9 mouse cellular contexts compared by ENCODE assay signal in the genomic region with DNA sequence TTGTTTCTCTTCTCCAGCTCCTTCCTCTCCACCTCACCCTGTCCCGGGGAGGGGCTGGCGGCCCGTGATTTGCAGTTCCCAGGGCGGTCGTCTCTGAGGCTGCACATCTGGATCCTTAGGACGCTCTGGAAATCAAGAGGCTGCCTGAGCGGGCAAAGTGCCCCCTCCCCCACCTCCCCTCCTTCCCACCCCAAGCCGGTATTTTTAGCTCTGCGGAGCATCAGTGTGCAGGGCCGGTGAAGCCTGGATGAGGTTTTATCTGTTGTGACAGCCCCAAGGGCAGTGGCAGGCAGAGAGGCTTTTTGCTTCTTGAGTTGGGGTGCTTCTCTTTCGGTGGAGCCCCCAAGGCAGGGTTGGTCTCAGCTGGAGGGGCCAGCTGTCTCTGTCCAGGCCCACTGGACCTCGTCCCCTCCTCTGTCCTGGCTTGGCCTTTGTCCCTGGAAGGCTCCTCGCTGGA. TPM values are rescaled to one million over a fixed set of nuclear protein-coding genes. Genes with fewer than 3 reads are reported as not detected.
DNase-seq lines count a peak whose midpoint lies in the region; ATAC-seq lines count a peak whose summit lies in the region.
"Had no signal": no experiment of that assay in that cellular context is flagged by ENCODE, and none has a peak within 500 bp of the region (broad histone marks: within the 10 kb centered on the region; RNA-seq: fewer than 3 reads in every experiment).

No protein-coding gene starts in this region.

- DNase-seq in brain, adult 2 months (ENCODE audit: low read depth, low spot score), result peak; percentile 78
- peak; percentile 90 for DNase-seq in embryonic facial prominence, embryonic 11.5 days (ENCODE audit: low spot score)
- DNase-seq in limb, embryonic 11.5 days (ENCODE audit: low spot score), result peak; percentile 84
- DNase-seq in frontal cortex, postnatal 36 days (ENCODE audit: low spot score in 2 of 2), result no peak
- no peak for DNase-seq in left cerebral cortex, postnatal 14 days (ENCODE audit: low spot score in 2 of 2)
- DNase-seq in ovary, postnatal 10 days (ENCODE audit: low spot score), result no peak

- no peaks in the 10 kb centered on the region for H3K9me3 ChIP-seq in embryonic facial prominence, embryonic 11.5 days (replicated peaks; ENCODE audit: control insufficient read depth, low read length)
- 0 out of 2 replicates have a peak, but pooled peaks cover 4% of the 10 kb centered on the region for H3K9me3 ChIP-seq in heart, embryonic 13.5 days
- H3K9me3 ChIP-seq in limb, embryonic 11.5 days (ENCODE audit: control insufficient read depth, low read length), result no peaks in the 10 kb centered on the region
- H3K9me3 ChIP-seq in neural tube, embryonic 12.5 days, result no peaks in the 10 kb centered on the region

- ATAC-seq in embryonic facial prominence, embryonic 11.5 days (replicated peaks; ENCODE audit: insufficient number of reproducible peaks, low FRiP score, low TSS enrichment, low read depth), result peak; percentile 72
- 0 out of 2 replicates have a peak, but pooled peaks have one; percentile 12 for ATAC-seq in heart, embryonic 13.5 days (ENCODE audit: extremely low read depth, insufficient number of reproducible peaks, low FRiP score, low TSS enrichment)
- peak; percentile 37; the same call in 1 of the 2 replicates for ATAC-seq in limb, embryonic 11.5 days (ENCODE audit: insufficient number of reproducible peaks, low FRiP score, low TSS enrichment, low read depth)
- ATAC-seq in neural tube, embryonic 12.5 days (ENCODE audit: low FRiP score, low read depth), result peak; percentile 46; the same call in 1 of the 2 replicates

- peaks cover 20% of the 10 kb centered on the region for H3K4me1 ChIP-seq in embryonic facial prominence, embryonic 11.5 days (ENCODE audit: control insufficient read depth, insufficient read depth, low read length)
- peaks cover 58% of the 10 kb centered on the region for H3K4me1 ChIP-seq in heart, embryonic 13.5 days
- H3K4me1 ChIP-seq in limb, embryonic 11.5 days (ENCODE audit: control insufficient read depth, insufficient read depth, low read length), result peaks cover 51% of the 10 kb centered on the region
- peaks cover 77% of the 10 kb centered on the region for H3K4me1 ChIP-seq in neural tube, embryonic 12.5 days

- H3K4me3 ChIP-seq in embryonic facial prominence, embryonic 11.5 days (ENCODE audit: low read depth, low read length), result no peak overlapping the region
- H3K4me3 ChIP-seq in heart, embryonic 13.5 days, result peak overlapping the region; percentile 36
- no peak overlapping the region for H3K4me3 ChIP-seq in limb, embryonic 11.5 days (ENCODE audit: low read depth, low read length)
- H3K4me3 ChIP-seq in neural tube, embryonic 12.5 days, result no peak overlapping the region

- intact Hi-C loops in left cerebral cortex, postnatal 14 days (cut with DNase I), result no loop called here

- peak overlapping the region; percentile 94 for H3K27ac ChIP-seq in embryonic facial prominence, embryonic 11.5 days (replicated peaks; ENCODE audit: low read depth, low read length)
- peak overlapping the region; percentile 98 for H3K27ac ChIP-seq in heart, embryonic 13.5 days (replicated peaks)
- H3K27ac ChIP-seq in limb, embryonic 11.5 days (replicated peaks; ENCODE audit: low read depth, low read length), result peak overlapping the region; percentile 84
- peak overlapping the region; percentile 86 for H3K27ac ChIP-seq in neural tube, embryonic 12.5 days
- H3K27ac ChIP-seq: macrophage had no signal

- H3K27me3 ChIP-seq in embryonic facial prominence, embryonic 11.5 days (ENCODE audit: control insufficient read depth, insufficient read depth, low read length), result no peaks in the 10 kb centered on the region
- no peaks in the 10 kb centered on the region for H3K27me3 ChIP-seq in heart, embryonic 13.5 days (replicated peaks)
- H3K27me3 ChIP-seq in limb, embryonic 11.5 days (ENCODE audit: control insufficient read depth, insufficient read depth, low read length), result no peaks in the 10 kb centered on the region
- H3K27me3 ChIP-seq in neural tube, embryonic 12.5 days (replicated peaks), result peaks cover 20% of the 10 kb centered on the region

- H3K9ac ChIP-seq in embryonic facial prominence, embryonic 11.5 days (replicated peaks; ENCODE audit: low read length), result peak overlapping the region; percentile 50
- H3K9ac ChIP-seq in heart, embryonic 13.5 days, result peak overlapping the region; percentile 78
- H3K9ac ChIP-seq in limb, embryonic 11.5 days (ENCODE audit: low read length), result peak overlapping the region; percentile 49
- peak overlapping the region; percentile 33; the same call in 1 of the 2 replicates for H3K9ac ChIP-seq in neural tube, embryonic 12.5 days

- H3K4me2 ChIP-seq in embryonic facial prominence, embryonic 11.5 days (ENCODE audit: low read depth, low read length), result 0 out of 2 replicates have a peak overlapping the region, but pooled peaks have one; percentile 8
- peak overlapping the region; percentile 63 for H3K4me2 ChIP-seq in heart, embryonic 13.5 days
- H3K4me2 ChIP-seq in limb, embryonic 11.5 days (ENCODE audit: low read depth, severe bottlenecking), result peak overlapping the region; percentile 20; the same call in 1 of the 2 replicates
- H3K4me2 ChIP-seq in neural tube, embryonic 12.5 days (replicated peaks), result peak overlapping the region; percentile 24

- H3K36me3 ChIP-seq in embryonic facial prominence, embryonic 11.5 days (replicated peaks; ENCODE audit: control insufficient read depth, insufficient read depth, low read depth, low read length), result no peaks in the 10 kb centered on the region
- H3K36me3 ChIP-seq in heart, embryonic 13.5 days, result no peaks in the 10 kb centered on the region
- no peaks in the 10 kb centered on the region for H3K36me3 ChIP-seq in limb, embryonic 11.5 days (ENCODE audit: control insufficient read depth, insufficient read depth, low read length)
- H3K36me3 ChIP-seq in neural tube, embryonic 12.5 days, result no peaks in the 10 kb centered on the region

- WGBS in embryonic facial prominence, embryonic 11.5 days, result 5% methylated on average over 13 of the region's 13 CpGs
- WGBS in heart, embryonic 13.5 days, result 6% methylated on average over 13 of the region's 13 CpGs
- WGBS in limb, embryonic 11.5 days, result 6% methylated on average over 13 of the region's 13 CpGs
- 4% methylated on average over 13 of the region's 13 CpGs for WGBS in neural tube, embryonic 12.5 days

RNA-seq across cellular contexts. Expression of a gene that starts 57.8 kb away (rescaled TPM):
- 1.9 TPM in 1 of 2 replicates, not detected in the other for polyA plus RNA-seq in embryonic facial prominence, embryonic 11.5 days (2014; fragmentation: Nextera tagmentation; extraction: Ambion mirVana)
- 2.1 and 2.4 TPM in 2 replicates for polyA plus RNA-seq in heart, embryonic 13.5 days (2015; fragmentation: Nextera tagmentation; extraction: Ambion mirVana)
- polyA plus RNA-seq in limb, embryonic 11.5 days (2014; fragmentation: Nextera tagmentation; extraction: Ambion mirVana), result 0.37 and 1.0 TPM in 2 replicates
- 0.57 and 1.3 TPM in 2 replicates for polyA plus RNA-seq in neural tube, embryonic 12.5 days (2016; fragmentation: Nextera tagmentation; extraction: Ambion mirVana)
- 1 to 10 TPM; 3.4 to 4.5 TPM for total RNA-seq in left cerebral cortex, postnatal 14 days (2021)

Comparison
In these comparisons a context has a peak if more than half of its experiments do, and no peak if none do; other contexts are left out.
1. DNase-seq: peak in brain, adult 2 months (single experiment), embryonic facial prominence, embryonic 11.5 days (single experiment) and limb, embryonic 11.5 days (single experiment); none in frontal cortex, postnatal 36 days (0 of 2), left cerebral cortex, postnatal 14 days (0 of 2) and ovary, postnatal 10 days (single experiment).
2. ATAC-seq: peak in every context shown above with its lines; median percentile 72 in embryonic facial prominence, embryonic 11.5 days; 46 in neural tube, embryonic 12.5 days; 37 in limb, embryonic 11.5 days; 12 in heart, embryonic 13.5 days.
3. H3K4me2 ChIP-seq: peak in every context shown above with its lines; median percentile 63 in heart, embryonic 13.5 days; 24 in neural tube, embryonic 12.5 days; 20 in limb, embryonic 11.5 days; 8 in embryonic facial prominence, embryonic 11.5 days.
4. Peak in every context shown above with its lines, with median percentiles within 50 percentile points of each other: H3K27ac ChIP-seq and H3K9ac ChIP-seq.